Mouse (Mus musculus) spleen, adult 2 months (tissue): ENCODE measurements around the gene Gm20388.
A peak's percentile ranks its signal among the peaks of the same experiment; 100 is the strongest.

Source experiments
- CTCF ChIP-seq: fragments of 200-500 bp; IDR thresholded peaks from 2 replicates; pipeline ENCODE4 v1.5.1; 2011; ENCODE audit warnings: mild to moderate bottlenecking, inconsistent platforms; ENCODE audit not compliant: insufficient read depth, insufficient read length, insufficient replicate concordance; ENCODE audit errors: extremely low read depth
- POLR2A ChIP-seq: fragments of 200-500 bp; IDR thresholded peaks from 2 replicates; pipeline ENCODE4 v1.6.1; 2011; ENCODE audit warnings: low read depth, low read length, inconsistent platforms

DNA sequence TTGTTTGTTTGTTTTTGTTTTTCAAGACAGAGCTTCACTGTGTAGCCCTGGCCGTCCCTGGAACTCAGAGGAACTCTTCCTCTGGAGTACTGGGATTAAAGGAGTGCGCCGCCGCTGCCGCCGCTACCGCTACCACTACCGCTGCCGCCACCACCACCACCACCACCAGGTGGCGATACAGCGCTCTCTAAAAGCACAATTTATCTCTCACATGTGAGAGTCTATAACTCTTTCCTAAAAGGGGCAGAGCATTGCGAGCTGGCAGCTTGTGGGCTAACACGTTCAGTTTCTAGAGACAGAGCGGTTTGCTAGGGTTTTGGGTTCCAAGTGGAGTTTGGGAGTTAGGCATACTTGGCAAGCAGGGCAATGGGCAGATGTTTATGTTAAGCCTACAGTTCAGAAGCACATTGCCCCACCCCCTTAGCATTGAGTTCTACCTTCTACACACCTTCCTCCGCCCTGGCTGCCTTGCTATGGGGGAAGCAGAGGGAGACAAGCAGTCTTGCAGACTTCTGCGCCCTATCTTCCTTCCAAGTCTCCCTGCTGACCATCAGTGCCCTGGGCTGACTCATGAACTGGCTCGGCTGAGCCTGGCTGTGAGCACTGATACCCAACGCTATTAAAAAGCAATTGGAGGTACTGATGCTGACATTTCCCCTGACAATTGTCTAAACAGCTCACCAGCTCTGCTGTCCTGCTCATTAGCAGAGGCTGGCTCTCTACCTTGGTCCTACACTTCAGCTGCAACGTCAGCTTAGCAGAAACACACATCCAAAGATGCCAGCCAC is 3718.5 kb downstream of the Gm20388 start:
- TF ChIP-seq CTCF (peak; percentile 70; the same call in 1 of the 2 replicates), POLR2A (no peak)
